Mouse (Mus musculus): ENCODE results near the gene Lmf1.

DNA sequence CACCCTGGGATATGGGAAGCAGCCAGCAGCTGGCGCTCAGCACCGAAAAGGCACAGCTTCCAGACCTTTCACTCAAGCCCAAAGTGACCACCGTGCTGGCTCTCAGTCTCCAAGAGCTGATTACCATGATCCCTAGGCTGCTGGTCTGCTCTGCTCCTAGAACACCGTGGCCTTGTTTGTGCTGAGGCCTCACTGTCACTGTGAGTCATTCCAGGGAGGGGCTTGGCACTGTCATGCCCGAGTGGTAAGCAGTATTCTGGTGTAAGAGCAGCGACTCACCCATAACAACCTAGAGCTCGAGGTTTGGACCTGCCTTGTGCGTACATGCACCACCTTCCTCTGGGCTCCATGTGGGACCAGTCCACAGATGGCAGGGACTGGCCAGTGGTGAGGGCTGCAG, 63.1 kb downstream of the Lmf1 start:
- TF ChIP-seq GATA1 (IDR thresholded peaks at IDR 0.05; ENCODE audit: low read length) (no peak), TAL1 (IDR thresholded peaks at IDR 0.05; ENCODE audit: low read length) (no peak)

Data from erythroblast, embryonic 14.5 days (primary cell).